Mouse (Mus musculus) cerebellum, adult 11 months (tissue): ENCODE measurements around the gene Slc13a4.

ENCODE experiments used
- DNase-seq: peaks from one replicate; pipeline ENCODE4 v3.0.0; 2022

Gene Slc13a4

GRCm38 (mm10) chr6:35298323-35298722 is 9.6 kb downstream of the Slc13a4 start:
- no peak for DNase-seq

- no peak for DNase-seq
Observed at GRCm38 (mm10) chr6:35297516-35298227, 10.3 kb downstream of the Slc13a4 start.

DNA sequence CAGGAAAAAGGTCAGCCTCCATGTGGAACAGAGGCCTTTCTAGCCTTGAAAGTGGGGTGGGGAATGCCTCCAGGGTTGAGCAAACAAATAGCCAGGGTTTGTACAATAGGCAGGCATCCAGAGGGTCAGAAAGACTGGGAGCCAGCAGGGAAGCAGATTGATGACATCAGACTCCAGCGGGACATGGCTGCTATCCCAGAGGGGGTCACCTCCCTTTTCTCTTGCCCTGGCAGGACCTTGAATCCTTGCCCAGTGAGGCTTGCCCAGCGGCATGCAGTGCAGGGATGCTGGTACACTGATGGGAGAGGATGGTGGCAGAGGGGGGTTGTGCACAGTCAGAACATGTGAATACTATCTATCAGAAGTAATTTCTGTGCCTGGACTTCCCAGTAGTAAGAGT is 10.9 kb downstream of the Slc13a4 start:
- DNase-seq: no peak

- DNase-seq: no peak
Observed at GRCm38 (mm10) chr6:35294964-35295363, 13.0 kb downstream of the Slc13a4 start.

DNA sequence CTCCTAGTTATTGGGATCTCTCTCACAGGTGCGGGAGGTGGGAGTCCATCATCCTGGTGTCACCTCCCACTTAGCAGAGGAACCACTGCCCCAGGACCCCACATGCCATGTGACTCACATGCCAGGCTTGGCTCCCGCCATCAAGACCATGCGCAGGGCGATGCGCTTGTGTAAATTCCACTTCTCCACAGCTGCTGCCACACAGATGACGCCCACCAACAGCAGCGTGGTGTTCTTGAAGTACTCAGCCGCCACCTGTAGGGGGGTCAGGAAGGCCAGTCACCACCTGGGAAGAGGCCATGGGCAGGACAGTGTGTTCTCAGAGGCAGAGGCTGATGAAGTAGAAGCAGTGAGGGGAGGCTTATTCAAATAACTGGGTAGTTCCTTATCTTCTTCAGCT is 18.3 kb downstream of the Slc13a4 start:
- DNase-seq: no peak

GRCm38 (mm10) chr6:35288920-35289319 is 19.0 kb downstream of the Slc13a4 start:
- DNase-seq: no peak

DNA sequence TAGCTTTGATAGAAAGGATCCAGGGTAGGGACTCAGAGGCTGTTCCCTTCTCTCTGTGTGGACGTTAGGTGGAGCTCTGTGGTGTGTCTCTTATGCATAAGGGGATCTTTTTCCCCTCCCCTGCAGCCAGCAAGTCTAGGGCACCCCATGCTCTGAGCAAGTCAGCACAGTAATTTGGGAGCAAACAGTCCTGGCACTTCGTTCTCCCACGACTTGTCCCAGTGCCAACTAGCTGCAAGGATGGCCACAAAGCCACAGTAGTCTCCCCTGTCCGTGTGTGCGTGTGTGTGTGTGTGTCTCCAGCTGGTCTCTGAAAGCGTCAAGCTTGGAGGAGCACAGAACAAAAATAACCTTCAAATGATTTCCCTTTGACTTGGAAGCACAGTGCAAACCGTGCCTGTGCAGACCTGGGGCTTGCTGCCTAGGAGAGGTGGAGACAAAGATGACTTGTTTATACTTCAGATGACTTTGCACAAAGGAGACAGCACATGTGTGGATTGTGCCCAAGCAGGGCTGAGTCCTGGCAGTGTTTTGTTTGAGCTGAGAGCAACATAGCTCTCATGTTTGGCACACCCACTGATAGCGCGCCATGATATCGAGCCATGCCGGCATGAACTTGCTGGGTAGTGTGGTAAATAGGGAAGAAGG is 19.7 kb downstream of the Slc13a4 start:
- no peak for DNase-seq

DNA sequence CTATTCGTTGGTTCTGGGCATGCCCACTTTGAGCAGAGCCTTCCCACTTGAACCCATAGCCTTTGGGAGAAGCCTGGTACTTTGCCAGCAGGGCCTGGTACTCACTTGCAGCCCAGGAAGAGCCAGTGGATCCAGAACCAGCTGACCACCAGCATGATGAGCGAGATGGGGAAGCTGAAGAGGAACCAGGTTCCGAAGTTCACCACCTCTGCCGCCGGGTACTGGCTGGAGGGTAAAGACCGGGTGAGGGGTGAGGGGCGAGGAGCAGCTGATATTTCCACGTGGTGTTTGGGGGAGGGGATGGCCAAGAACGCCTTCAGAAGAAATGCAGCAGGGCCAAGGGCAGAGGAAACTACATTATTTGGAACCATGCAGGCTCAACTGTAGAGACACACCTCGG is 28.6 kb downstream of the Slc13a4 start:
- no peak for DNase-seq

DNA sequence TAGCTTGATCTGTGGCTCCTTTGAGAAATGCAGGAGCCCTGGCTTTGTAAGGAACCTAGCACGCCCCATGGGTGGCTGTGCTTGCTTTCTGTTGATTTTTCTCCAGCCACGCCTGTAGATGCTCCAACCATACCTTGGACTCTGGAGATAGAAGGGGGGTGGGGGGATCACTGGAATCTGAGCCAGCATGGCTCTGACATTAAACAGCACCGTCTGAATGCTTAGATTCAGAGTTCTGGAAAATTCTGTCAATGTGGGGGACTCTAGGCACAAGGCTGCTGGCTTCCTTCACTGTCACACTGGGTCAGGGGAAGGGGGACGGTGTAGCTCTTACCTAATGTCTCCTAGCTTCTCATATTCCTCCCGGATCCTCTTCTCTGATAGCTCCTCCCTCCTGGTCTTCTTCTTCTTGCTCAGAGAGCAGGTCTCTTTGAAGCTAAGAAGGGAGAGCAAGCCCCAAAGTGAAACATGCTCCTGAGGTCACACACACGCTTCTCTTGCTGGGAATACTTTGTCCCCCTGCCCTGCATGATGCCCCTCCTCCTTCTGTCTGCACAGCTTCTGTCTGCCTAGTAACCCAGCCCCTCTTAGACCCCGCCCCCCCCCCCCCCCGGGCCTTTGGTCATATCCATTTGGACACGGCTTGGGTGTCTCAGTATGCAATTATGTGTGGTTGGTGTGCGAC is 29.9 kb downstream of the Slc13a4 start:
- DNase-seq: no peak

GRCm38 (mm10) chr6:35273391-35274082 is 34.4 kb downstream of the Slc13a4 start:
- DNase-seq: no peak

DNA sequence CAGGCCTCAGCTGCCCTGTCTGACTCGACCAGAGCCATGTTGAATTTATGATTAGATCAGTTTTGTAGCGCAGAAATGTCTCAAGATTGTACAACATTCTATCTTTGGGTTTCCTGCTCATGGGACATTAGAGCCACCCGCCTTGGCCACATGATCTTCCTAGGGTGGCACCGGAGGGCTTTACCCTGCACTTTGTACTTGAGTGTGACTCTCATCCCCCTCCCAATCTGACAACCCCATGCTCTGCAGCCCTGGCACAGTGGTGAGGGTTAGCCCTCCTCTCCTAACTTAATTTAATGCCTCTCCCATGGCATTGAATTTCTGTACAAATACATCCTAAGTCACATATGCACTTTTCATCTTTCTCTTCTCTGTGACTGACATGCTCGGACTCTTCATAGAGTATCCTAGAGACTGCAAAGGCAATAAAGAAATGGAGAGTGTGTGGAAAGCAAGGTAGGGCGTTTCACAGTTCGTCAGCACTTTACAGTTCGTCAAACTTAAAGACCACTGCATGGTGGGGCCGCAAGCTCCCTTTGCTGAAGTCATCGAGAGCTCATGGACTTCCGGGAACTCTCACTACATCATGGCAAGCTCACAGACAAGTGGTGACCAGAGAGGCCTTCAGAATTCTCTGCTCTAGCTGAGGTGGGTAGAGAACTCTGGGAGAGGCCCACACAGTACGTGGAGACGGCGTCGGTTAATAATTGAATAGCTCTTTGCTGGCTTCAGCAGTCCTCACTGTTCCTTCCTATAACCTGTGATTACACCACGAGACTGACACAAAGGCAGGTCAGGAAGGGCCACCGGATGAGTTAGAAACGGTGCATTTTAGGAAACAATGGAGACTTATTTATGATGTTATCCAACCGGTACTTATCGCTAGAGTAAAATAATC is 35.8 kb downstream of the Slc13a4 start:
- no peak for DNase-seq

- no peak for DNase-seq
Observed at GRCm38 (mm10) chr6:35271094-35271855, 36.7 kb downstream of the Slc13a4 start.

DNA sequence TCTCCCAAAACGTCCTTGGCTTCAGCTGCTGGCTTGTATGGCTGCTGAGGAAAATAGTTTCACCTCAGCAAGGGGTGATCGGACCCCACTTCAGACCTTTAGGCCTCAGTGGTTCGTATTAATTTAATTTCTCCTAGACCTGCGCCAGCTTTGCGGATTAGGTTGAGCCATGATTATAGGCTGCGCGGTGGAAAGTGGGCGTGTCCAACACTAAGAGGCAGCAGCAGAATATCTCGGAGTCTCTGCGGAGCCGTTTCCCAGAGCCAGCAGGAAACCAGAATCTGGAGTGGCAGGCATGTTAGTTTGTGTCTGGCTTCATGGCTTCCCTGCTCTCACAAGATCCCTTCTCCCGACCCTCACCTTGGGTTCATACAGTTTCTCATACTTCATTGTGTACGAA is 38.3 kb downstream of the Slc13a4 start:
- DNase-seq: no peak

DNA sequence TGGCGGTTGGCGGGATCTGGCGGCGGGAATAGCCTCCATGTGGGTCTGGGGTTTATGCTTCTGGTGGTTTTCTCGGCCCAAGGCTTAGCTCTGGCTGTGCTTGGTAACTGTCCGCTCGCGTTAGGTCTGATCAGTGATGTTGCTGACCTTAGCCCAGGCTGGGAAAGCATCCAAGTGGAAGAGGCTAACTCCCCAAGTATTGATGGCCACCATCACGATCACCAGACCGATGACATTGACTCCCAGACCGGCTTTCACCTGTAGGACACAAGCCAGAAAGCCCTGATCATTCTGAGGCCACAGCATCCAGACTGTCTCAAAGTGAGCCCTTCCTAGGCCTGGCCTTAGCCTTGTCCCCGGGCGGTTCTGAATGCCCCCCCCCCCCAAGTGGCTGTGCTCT is 39.2 kb downstream of the Slc13a4 start:
- no peak for DNase-seq

DNA sequence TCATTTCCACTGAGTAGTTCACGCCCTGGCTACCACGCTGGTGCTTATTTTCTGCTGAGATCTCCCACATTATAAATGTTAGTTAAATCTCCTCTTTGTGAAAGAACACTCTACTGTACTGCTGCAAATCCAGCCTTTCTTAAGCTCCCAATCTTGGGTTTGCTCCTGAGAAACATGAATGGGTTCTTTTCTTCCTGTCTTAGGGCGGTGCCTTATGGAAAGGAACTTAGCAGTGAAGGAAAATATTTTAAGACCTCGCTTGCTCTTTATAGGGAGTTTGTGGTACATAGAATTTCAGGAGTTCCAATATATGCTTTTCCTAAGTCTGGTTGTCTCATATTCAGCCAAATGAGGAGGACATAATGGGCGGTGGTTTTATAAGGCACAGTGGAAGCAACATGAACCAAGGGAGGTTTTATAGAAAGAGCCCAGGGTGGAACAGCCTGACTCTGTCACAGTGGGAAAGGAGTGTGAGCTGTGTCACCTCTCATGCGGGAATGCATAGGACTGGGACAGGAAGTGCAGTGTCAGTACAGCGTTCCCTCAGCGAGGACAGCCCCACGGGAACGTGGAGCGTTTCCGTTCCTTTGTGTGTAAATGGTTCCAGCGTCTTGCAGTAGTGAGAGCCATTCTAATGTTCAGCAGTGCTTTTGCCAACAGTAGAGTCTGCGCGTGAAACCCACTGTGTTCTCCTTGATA is 42.2 kb downstream of the Slc13a4 start:
- no peak for DNase-seq

DNA sequence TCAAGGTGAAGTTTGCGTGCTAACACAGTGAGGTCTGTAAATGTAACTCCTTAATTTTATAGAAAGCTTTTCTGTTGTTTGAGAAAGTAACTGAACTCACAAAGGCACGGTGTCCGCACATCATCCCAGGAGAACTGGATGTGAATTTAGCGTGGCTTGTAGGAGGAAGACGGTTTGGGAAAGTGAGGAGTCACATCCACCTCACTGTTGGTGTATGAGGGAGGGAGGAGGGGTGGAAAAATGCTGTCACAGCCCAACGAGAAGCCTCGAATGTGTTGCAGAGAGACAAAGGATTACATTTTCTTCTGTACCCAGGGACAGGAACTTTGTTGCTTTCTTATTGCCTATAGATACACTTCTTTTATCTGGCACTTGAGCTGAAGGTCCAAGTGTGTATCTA is 47.4 kb downstream of the Slc13a4 start:
- DNase-seq: no peak

DNA sequence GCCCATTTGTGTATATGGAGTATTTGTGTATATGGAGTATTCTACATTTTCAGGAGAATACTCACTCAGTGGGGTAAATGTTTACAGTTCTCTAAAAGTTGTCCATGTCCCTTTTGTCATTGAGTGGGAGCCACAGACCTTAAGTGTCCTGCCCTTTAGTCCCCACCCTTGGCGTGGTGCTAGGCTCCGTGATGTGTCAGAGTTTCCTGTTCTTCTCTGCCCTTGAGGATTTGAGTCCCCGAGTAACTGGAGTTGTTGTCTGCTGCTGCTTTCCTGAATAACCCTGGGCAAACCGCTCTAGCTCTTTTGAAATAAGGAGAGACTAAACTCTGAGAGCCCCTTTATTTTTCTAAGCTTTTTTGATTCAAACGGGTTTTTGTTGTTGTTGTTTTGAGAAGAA is 48.4 kb downstream of the Slc13a4 start:
- no peak for DNase-seq

DNA sequence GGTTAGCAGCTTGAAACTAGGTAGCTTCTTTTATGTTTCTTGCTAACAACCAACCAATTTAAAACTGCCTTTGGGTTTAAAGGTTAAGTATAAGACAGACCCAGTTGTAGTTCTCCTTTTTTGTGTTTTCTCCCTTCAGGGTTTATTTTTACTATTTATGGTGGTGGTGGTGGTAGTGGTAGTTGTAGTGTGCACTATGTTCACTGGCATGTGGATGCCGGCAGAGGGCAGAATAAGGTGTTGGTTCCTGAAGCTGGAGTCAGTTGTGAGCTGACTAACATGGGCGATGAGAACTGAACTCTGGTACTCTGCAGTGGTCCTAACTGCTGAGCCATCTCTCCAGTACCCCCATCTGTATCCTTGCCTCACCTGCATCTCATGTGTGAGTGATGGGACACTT is 49.0 kb downstream of the Slc13a4 start:
- DNase-seq: no peak

GRCm38 (mm10) chr6:35257626-35258190 is 50.2 kb downstream of the Slc13a4 start:
- no peak for DNase-seq

GRCm38 (mm10) chr6:35256691-35257090 is 51.2 kb downstream of the Slc13a4 start:
- DNase-seq: no peak

- DNase-seq: no peak
Observed at GRCm38 (mm10) chr6:35255017-35255416, 52.9 kb downstream of the Slc13a4 start.
